Mouse (Mus musculus): Measurements from ENCODE around the gene Tnip1. TPM values are rescaled to one million over a fixed set of nuclear protein-coding genes. Genes with fewer than 3 reads are reported as not detected.
"Not testable (repeated sequence)": the region's sequence is repeated elsewhere in the genome, so short reads cannot be mapped to it uniquely, and the experiment has no call there.

The Tnip1 gene
- polyA plus RNA-seq, 1 experiment from 2014 or later: 8.1 TPM

DNA sequence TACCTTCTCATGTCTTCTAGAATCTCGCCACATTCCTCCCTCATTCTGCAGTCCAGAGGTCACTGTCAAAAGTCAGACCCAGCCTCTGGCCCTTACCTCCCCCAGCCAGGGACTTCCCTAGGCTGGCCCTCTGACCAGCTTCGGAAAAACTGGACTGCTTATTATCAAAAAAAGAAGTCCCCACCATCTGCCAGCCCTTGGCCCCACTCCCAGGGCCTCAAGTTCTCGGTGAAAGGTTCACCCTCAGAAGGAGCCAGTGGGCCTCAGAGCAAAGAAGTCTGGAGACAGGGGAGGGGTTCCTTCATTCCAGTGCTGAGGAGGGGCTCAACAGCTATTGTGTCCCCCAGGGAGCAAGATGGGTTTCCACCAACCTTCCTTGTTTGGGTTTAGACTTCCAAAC, 796 bp downstream of the Tnip1 start:
- Histone ChIP-seq H3K27me3 (replicated peaks; ENCODE audit: control insufficient read depth, insufficient read depth, low read length) (no peaks in the 10 kb centered on the region), H3K4me2 (ENCODE audit: low read length) (no peak overlapping the region), H3K4me1 (ENCODE audit: control insufficient read depth, insufficient read depth, low read length) (no peaks in the 10 kb centered on the region), H3K27ac (ENCODE audit: low read depth, low read length) (no peak overlapping the region), H3K36me3 (ENCODE audit: control insufficient read depth, insufficient read depth, low read length) (no peaks in the 10 kb centered on the region), H3K4me3 (ENCODE audit: low read depth, low read length) (no peak overlapping the region), H3K9ac (ENCODE audit: low read length) (no peak overlapping the region), H3K9me3 (replicated peaks; ENCODE audit: control insufficient read depth, low read length) (no peaks in the 10 kb centered on the region)
- WGBS: 65% methylated on average over 3 of the region's 3 CpGs
- ATAC-seq (no peak), DNase-seq (ENCODE audit: low spot score) (no peak)

DNA sequence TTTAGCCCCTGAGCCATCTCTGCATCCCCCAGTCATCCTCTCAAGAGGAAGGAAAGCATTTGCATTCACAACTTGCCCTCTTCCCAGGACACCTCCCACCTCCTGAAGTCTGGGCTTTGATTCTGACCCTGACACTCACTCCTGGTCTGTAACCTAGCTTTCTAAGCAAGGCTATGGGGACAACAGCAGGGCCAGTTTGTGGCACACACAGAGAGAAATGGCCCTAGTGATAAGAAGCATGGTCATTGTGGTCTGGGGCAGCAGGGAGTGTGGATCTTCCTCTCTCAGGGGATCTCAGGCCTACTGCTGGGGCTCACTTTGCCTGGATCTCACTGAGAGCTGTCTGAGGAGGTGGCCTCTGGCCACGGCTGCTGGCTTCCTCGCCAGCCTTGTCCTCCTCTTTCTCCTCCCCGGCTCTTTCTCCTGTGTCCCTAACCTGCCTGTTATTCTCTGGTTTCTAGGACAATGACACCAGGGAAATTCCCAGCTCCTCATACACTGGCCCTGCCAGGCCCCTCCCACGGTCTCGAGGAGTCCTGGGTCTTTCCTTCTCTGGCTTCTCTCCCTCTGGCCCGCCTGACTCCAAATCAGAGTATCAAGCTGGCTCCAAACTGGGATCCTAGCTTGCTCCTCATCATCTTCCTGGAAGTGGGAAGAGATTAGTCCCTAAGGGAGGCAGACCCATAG, 1.4 kb downstream of the Tnip1 start:
- no peaks in the 10 kb centered on the region for H3K27me3 ChIP-seq (replicated peaks; ENCODE audit: control insufficient read depth, insufficient read depth, low read length)
- no peak for ATAC-seq
- 74% methylated on average over 6 of the region's 6 CpGs for WGBS

DNA sequence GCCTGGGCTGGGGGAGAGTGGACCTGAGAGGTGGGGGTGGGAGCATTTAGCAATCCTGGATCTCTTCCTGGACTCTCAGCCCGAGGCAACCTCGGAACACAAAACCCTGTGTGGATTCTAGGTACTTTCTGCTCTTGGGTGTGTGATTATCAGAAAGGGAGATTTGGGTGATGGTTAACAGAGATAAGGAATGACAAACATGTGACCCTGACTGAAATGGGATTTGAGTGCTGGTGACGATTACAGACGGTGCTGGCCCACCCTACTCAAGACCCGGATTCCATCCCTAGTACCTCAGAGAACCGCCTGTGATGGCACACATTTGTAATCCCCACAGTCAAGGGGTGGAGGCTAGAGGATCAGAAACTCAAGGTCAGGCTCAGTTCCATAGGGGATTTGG, 2.5 kb downstream of the Tnip1 start:
- Histone ChIP-seq H3K27me3 (replicated peaks; ENCODE audit: control insufficient read depth, insufficient read depth, low read length) (no peaks in the 10 kb centered on the region), H3K4me1 (ENCODE audit: control insufficient read depth, insufficient read depth, low read length) (no peaks in the 10 kb centered on the region), H3K9me3 (replicated peaks; ENCODE audit: control insufficient read depth, low read length) (no peaks in the 10 kb centered on the region), H3K27ac (ENCODE audit: low read depth, low read length) (no peak overlapping the region), H3K9ac (ENCODE audit: low read length) (no peak overlapping the region), H3K36me3 (ENCODE audit: control insufficient read depth, insufficient read depth, low read length) (no peaks in the 10 kb centered on the region), H3K4me3 (ENCODE audit: low read depth, low read length) (no peak overlapping the region), H3K4me2 (ENCODE audit: low read length) (no peak overlapping the region)
- DNase-seq (ENCODE audit: low spot score): no peak
- 88% methylated on average over 6 of the region's 6 CpGs for WGBS
- no peak for ATAC-seq

More for the DNA sequence above, 1.4 kb downstream of the Tnip1 start:
- no peak overlapping the region for H3K4me3 ChIP-seq (ENCODE audit: low read depth, low read length)
- H3K9ac ChIP-seq (ENCODE audit: low read length): no peak overlapping the region
- DNase-seq (ENCODE audit: low spot score): no peak
- H3K4me2 ChIP-seq (ENCODE audit: low read length): no peak overlapping the region
- H3K27ac ChIP-seq (ENCODE audit: low read depth, low read length): no peak overlapping the region
- H3K9me3 ChIP-seq (replicated peaks; ENCODE audit: control insufficient read depth, low read length): no peaks in the 10 kb centered on the region
- no peaks in the 10 kb centered on the region for H3K36me3 ChIP-seq (ENCODE audit: control insufficient read depth, insufficient read depth, low read length)
- H3K4me1 ChIP-seq (ENCODE audit: control insufficient read depth, insufficient read depth, low read length): no peaks in the 10 kb centered on the region

DNA sequence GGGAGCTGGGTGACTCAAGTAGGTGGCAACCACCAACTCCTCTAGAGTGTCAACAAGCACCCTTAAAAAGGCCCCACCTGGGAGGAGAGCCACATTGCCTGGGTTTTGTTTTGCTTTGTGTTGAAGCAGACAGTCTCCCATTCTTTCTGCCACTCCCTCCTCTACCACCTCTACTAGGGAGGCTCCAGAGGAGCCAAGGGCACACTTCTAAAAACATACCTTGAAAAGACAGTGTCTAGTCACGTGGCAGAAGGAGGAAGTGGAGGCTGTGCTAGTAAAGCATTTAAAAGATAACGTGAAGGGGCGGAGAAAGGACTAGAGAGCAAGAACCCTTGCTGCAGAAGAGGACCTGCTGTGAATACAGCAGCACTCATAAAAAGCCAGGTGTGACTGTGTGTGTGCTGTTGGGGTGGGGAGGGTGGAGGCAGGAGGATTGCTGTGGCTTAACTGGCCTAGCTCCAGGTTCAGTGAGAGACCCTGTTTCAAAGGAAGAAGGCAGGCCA, 4.1 kb downstream of the Tnip1 start:
- no peak overlapping the region for H3K27ac ChIP-seq (ENCODE audit: low read depth, low read length)
- H3K27me3 ChIP-seq (replicated peaks; ENCODE audit: control insufficient read depth, insufficient read depth, low read length): no peaks in the 10 kb centered on the region
- H3K4me2 ChIP-seq (ENCODE audit: low read length): no peak overlapping the region
- 56% methylated on average over 3 of the region's 3 CpGs for WGBS
- no peak overlapping the region for H3K4me3 ChIP-seq (ENCODE audit: low read depth, low read length)
- peaks cover 3% of the 10 kb centered on the region; the same call in 1 of the 2 replicates for H3K4me1 ChIP-seq (ENCODE audit: control insufficient read depth, insufficient read depth, low read length)
- DNase-seq (ENCODE audit: low spot score) (no peak), ATAC-seq (no peak)
- H3K9me3 ChIP-seq (replicated peaks; ENCODE audit: control insufficient read depth, low read length): no peaks in the 10 kb centered on the region
- no peaks in the 10 kb centered on the region for H3K36me3 ChIP-seq (ENCODE audit: control insufficient read depth, insufficient read depth, low read length)
- no peak overlapping the region for H3K9ac ChIP-seq (ENCODE audit: low read length)

DNA sequence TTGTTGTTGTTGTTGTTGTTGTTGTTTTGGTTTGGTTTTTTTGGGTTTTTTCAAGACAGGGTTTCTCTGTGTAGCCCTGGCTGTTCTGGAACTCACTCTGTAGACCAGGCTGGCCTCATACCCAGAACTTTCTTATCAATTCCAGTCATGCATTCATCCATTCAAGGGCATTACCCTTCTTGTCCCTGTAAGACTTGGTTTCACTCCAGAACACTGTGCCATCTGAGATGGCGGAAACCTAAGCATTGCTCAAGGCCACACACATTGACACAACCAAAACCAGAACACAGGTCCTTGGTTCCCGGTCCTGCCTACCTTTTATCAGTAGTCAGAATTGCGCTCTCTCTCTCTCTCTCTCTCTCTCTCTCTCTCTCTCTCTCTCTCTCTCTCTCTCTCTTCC, 5.0 kb downstream of the Tnip1 start:
- not testable (repeated sequence) for DNase-seq (ENCODE audit: low spot score); H3K4me1 ChIP-seq (ENCODE audit: control insufficient read depth, insufficient read depth, low read length)

DNA sequence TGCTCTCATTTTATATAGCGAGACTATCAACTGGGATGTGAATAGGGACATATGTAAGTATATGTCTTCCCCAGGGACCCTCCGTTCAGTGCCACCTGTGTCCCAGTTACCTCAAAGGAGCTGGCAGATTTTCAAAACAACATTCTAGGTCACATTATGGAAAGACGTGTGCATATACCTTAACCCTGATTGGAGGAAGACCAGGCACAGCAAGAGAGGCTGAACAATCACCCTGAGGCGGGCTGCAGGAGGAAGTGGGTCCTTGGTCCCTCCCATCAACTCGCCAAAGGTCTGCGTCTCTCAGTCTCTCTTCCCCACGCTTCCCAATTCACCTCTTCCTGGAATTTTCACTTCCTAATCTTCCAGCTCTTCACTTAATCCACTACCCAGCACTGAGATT, 5.8 kb downstream of the Tnip1 start:
- no peaks in the 10 kb centered on the region for H3K27me3 ChIP-seq (replicated peaks; ENCODE audit: control insufficient read depth, insufficient read depth, low read length)
- H3K9ac ChIP-seq (ENCODE audit: low read length): no peak overlapping the region
- no peak overlapping the region for H3K27ac ChIP-seq (ENCODE audit: low read depth, low read length)
- no peaks in the 10 kb centered on the region for H3K9me3 ChIP-seq (replicated peaks; ENCODE audit: control insufficient read depth, low read length)
- DNase-seq (ENCODE audit: low spot score): no peak
- H3K36me3 ChIP-seq (ENCODE audit: control insufficient read depth, insufficient read depth, low read length): no peaks in the 10 kb centered on the region
- ATAC-seq: no peak
- WGBS: 54% methylated on average over 7 of the region's 7 CpGs
- H3K4me2 ChIP-seq (ENCODE audit: low read length): no peak overlapping the region
- H3K4me1 ChIP-seq (ENCODE audit: control insufficient read depth, insufficient read depth, low read length): peaks cover 3% of the 10 kb centered on the region; the same call in 1 of the 2 replicates
- no peak overlapping the region for H3K4me3 ChIP-seq (ENCODE audit: low read depth, low read length)

More for the DNA sequence above, 5.0 kb downstream of the Tnip1 start:
- H3K36me3 ChIP-seq (ENCODE audit: control insufficient read depth, insufficient read depth, low read length); ATAC-seq; H3K9ac ChIP-seq (ENCODE audit: low read length); H3K4me3 ChIP-seq (ENCODE audit: low read depth, low read length); H3K4me2 ChIP-seq (ENCODE audit: low read length); H3K27ac ChIP-seq (ENCODE audit: low read depth, low read length); H3K27me3 ChIP-seq (replicated peaks; ENCODE audit: control insufficient read depth, insufficient read depth, low read length); H3K9me3 ChIP-seq (replicated peaks; ENCODE audit: control insufficient read depth, low read length): not testable (repeated sequence)
- 82% methylated on average over 3 of the region's 3 CpGs for WGBS

DNA sequence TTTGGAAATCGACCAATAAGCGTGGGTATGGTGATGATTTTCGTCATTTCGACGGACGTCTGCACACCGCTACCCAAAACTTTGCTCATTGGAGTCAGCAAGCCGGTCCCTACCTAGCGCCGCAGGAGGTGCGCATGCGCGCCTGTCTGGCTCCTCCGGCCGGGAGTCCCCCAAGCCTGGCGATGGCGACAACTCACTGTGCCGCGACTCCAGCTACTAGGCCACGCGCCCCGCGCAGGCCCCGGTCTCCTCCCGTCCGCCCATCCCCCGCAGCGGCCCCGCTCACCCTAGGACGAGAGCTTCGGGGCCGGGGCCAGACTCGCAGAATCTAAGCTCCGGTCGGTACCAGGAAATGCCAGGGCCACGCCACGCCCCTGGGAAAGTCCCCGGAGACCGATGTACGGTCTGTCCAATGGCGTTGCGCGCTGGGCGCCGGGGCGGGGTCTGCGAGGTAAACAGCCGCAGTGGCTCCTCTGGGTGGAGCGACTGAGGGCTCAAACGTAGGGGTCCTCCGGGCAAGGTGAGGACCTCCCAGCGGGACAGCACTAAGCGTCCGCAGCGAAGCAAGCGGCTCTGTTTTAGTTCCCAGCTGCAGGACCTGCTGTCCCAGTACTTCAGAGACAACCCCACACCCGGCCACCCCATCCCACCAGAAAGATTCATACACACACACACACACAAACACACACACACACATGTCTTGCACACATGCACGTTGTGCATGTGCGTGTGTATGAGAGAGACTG, 6.8 kb downstream of the Tnip1 start:
- peak; percentile 96 for DNase-seq (ENCODE audit: low spot score)
- Histone ChIP-seq H3K27ac (ENCODE audit: low read depth, low read length) (peak overlapping the region; percentile 81), H3K27me3 (replicated peaks; ENCODE audit: control insufficient read depth, insufficient read depth, low read length) (no peaks in the 10 kb centered on the region), H3K4me3 (ENCODE audit: low read depth, low read length) (peak overlapping the region; percentile 72), H3K4me1 (ENCODE audit: control insufficient read depth, insufficient read depth, low read length) (peaks cover 3% of the 10 kb centered on the region; the same call in 1 of the 2 replicates), H3K9me3 (replicated peaks; ENCODE audit: control insufficient read depth, low read length) (no peaks in the 10 kb centered on the region), H3K9ac (ENCODE audit: low read length) (peak overlapping the region; percentile 84), H3K4me2 (ENCODE audit: low read length) (peak overlapping the region; percentile 63), H3K36me3 (ENCODE audit: control insufficient read depth, insufficient read depth, low read length) (no peaks in the 10 kb centered on the region)
- under 1% methylated on average over 59 of the region's 59 CpGs for WGBS
- ATAC-seq: peak; percentile 99

DNA sequence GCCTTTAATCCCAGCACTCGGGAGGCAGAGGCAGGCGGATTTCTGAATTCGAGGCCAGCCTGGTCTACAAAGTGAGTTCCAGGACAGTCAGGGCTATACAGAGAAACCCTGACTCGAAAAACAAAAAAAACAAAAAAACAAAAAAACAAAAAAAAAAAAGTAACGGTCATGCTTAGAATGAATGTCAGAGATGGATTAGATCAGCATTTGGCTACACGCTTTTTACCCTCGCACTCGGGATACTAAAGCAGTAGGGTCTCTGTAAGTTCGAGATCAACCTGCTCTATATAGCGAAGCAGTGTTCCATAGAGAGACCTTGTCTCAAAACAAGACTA, 7.3 kb downstream of the Tnip1 start:
- H3K9ac ChIP-seq (ENCODE audit: low read length): peak overlapping the region; percentile 84; the same call in 1 of the 2 replicates
- WGBS: 44% methylated on average over 10 of the region's 10 CpGs
- H3K4me2 ChIP-seq (ENCODE audit: low read length): peak overlapping the region; percentile 63
- DNase-seq (ENCODE audit: low spot score); H3K36me3 ChIP-seq (ENCODE audit: control insufficient read depth, insufficient read depth, low read length); H3K4me1 ChIP-seq (ENCODE audit: control insufficient read depth, insufficient read depth, low read length); H3K9me3 ChIP-seq (replicated peaks; ENCODE audit: control insufficient read depth, low read length); H3K27me3 ChIP-seq (replicated peaks; ENCODE audit: control insufficient read depth, insufficient read depth, low read length); ATAC-seq: not testable (repeated sequence)
- H3K27ac ChIP-seq (ENCODE audit: low read depth, low read length): 0 out of 2 replicates have a peak overlapping the region, but pooled peaks have one; percentile 81
- H3K4me3 ChIP-seq (ENCODE audit: low read depth, low read length): peak overlapping the region; percentile 72

DNA sequence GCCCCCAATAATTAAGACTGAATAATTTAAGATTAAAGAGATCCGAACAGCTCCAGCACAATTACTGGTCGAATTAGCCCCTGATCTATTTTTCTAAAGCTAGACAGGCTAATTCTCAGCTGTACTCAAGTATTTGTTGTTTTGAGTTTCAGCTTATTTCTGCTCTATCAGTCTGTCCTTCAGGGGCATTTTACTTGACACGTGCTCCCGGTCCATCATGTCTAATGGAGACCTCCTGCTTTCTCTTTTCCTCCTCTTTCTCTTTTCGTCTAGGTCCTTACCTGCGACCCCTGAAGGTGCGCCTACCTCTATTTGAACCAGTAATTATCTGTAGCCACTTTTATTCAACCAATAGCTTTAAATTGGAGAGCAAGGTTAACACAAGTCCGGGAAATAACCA, 8.0 kb downstream of the Tnip1 start:
- Histone ChIP-seq H3K9me3 (replicated peaks; ENCODE audit: control insufficient read depth, low read length) (no peaks in the 10 kb centered on the region), H3K27ac (ENCODE audit: low read depth, low read length) (no peak overlapping the region), H3K27me3 (replicated peaks; ENCODE audit: control insufficient read depth, insufficient read depth, low read length) (no peaks in the 10 kb centered on the region), H3K4me1 (ENCODE audit: control insufficient read depth, insufficient read depth, low read length) (peaks cover 3% of the 10 kb centered on the region; the same call in 1 of the 2 replicates), H3K9ac (ENCODE audit: low read length) (no peak overlapping the region), H3K4me2 (ENCODE audit: low read length) (no peak overlapping the region), H3K4me3 (ENCODE audit: low read depth, low read length) (no peak overlapping the region), H3K36me3 (ENCODE audit: control insufficient read depth, insufficient read depth, low read length) (no peaks in the 10 kb centered on the region)
- DNase-seq (ENCODE audit: low spot score) (no peak), ATAC-seq (no peak)
- WGBS: 66% methylated on average over 8 of the region's 8 CpGs

Measured in forebrain, embryonic 14.5 days (tissue).